Mouse (Mus musculus) spleen, adult 2 months (tissue): ENCODE measurements around the gene Apba2.

Experiments
- CTCF ChIP-seq: fragments of 200-500 bp; IDR thresholded peaks from 2 replicates; pipeline ENCODE4 v1.5.1; 2011; ENCODE audit warnings: mild to moderate bottlenecking, inconsistent platforms; ENCODE audit not compliant: insufficient read depth, insufficient read length, insufficient replicate concordance; ENCODE audit errors: extremely low read depth
- POLR2A ChIP-seq: fragments of 200-500 bp; IDR thresholded peaks from 2 replicates; pipeline ENCODE4 v1.6.1; 2011; ENCODE audit warnings: low read depth, low read length, inconsistent platforms

GRCm38 (mm10) chr7:64452471-64453222 is 48.9 kb upstream of the Apba2 start:
- TF ChIP-seq POLR2A (no peak), CTCF (no peak)
